Mouse (Mus musculus) embryonic facial prominence, embryonic 14.5 days (tissue): Measurements from ENCODE around the gene Fam171a2. TPM values are rescaled to one million over a fixed set of nuclear protein-coding genes. Genes with fewer than 3 reads are reported as not detected.

Source experiments
- ATAC-seq: fragments of 200-750 bp; cut with Nextera tagmentation; 2 replicates; pipeline ENCODE4 v1.8.0; 2017; ENCODE audit warnings: low read depth, moderate number of reproducible peaks, moderate TSS enrichment
- DNase-seq: peaks from one replicate; pipeline ENCODE4 v3.0.0-alpha.2; 2015; ENCODE audit warnings: low spot score
- H3K27ac ChIP-seq: fragments of 300-500 bp; sonication (generic); replicated peaks from 2 replicates; pipeline ENCODE4 v1.5.1; 2014; ENCODE audit warnings: low read depth, mild to moderate bottlenecking, low read length, moderate library complexity
- H3K27me3 ChIP-seq: fragments of 300-500 bp; sonication (generic); replicated peaks from 2 replicates; pipeline ENCODE4 v1.6.1; 2014; ENCODE audit warnings: low read length; ENCODE audit not compliant: control insufficient read depth, insufficient read depth
- H3K36me3 ChIP-seq: fragments of 300-500 bp; sonication (generic); 2 replicates; pipeline ENCODE4 v1.6.1; 2014; ENCODE audit warnings: low read length, mixed read lengths; ENCODE audit not compliant: control insufficient read depth, insufficient read depth
- H3K4me1 ChIP-seq: fragments of 300-500 bp; sonication (generic); 2 replicates; pipeline ENCODE4 v1.6.1; 2014; ENCODE audit warnings: antibody characterized with exemption, low read length; ENCODE audit not compliant: control insufficient read depth, insufficient read depth
- H3K4me2 ChIP-seq: fragments of 300-500 bp; sonication (generic); 2 replicates; pipeline ENCODE4 v1.6.1; 2014; ENCODE audit warnings: low read depth, mild to moderate bottlenecking, low read length, moderate library complexity, mixed read lengths
- H3K4me3 ChIP-seq: fragments of 300-500 bp; sonication (generic); 2 replicates; pipeline ENCODE4 v1.5.1; 2014; ENCODE audit warnings: low read depth, mild to moderate bottlenecking, low read length
- H3K9ac ChIP-seq: fragments of 300-500 bp; sonication (generic); 2 replicates; pipeline ENCODE4 v1.6.1; 2014; ENCODE audit warnings: low read depth, mild to moderate bottlenecking, low read length, moderate library complexity, mixed read lengths
- H3K9me3 ChIP-seq: fragments of 300-500 bp; sonication (generic); 2 replicates; pipeline ENCODE4 v1.6.1; 2016; ENCODE audit warnings: low read length; ENCODE audit not compliant: control insufficient read depth
- WGBS: fragments of 180-500 bp; shearing (Covaris S2); extraction: QIAGEN DNeasy Blood & Tissue Kit; methylation state at CpG from one replicate; pipeline ENCODE4 v1.1.7; 2014; 5-methylcytosine and 5-hydroxymethylcytosine counted together
- polyA plus RNA-seq: library from polyadenylated mRNA; unstranded; fragments of >200 nt; fragmentation: Nextera tagmentation; extraction: Ambion mirVana; gene quantifications from 2 replicates; pipeline ENCODE4 v1.2.1, GENCODE M21; 2014

Fam171a2 gene
- polyA plus RNA-seq, 1 experiment from 2014 or later = 10.7 TPM

DNA sequence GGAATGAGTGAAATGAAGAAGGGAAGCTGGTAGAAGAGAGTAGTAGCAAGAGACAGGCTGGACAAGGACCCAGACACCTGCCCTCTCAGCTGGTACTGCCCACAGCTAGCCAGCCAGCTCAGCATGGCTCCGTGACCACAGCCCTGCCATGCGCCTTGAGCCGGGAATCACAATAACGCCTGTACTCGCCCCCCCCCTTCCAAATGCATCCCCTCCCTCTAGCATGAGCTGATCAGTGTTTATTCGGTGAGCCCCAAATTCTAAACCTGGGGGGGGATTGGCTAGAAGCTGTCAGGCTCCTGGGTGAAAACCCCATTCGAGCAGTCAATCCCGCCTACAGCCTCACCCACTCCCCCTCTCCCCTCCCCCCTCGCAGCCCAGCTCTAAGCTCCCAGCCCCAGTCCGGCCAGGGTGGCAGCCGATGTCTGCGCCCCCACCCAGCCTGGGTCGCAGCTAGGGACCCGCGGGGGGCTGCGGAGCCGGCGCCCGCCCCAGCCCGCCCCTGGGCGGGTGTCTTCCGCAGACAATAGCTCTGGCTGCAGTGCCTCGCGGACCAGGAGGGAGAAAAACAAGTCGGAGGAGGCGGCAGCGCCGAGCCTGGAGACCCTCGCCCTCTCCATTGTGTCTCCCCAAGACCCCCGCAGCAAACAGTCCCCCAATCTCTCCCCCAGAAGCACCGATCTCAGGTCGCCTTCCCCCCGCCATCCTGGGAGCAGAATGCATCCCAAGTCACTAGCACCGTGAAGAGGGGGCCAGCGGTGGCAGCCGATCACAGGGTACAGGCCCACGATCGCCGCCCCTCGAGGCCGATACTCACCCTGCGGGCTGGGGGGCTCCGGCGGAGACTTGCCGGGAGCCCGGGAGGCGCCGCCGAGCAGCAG lies 661 bp downstream of the Fam171a2 start:
- Histone ChIP-seq H3K27me3 (no peaks in the 10 kb centered on the region), H3K36me3 (peaks cover 20% of the 10 kb centered on the region), H3K4me3 (peak overlapping the region; percentile 95), H3K9ac (peak overlapping the region; percentile 98), H3K27ac (peak overlapping the region; percentile 92), H3K4me2 (peak overlapping the region; percentile 86), H3K4me1 (peaks cover 33% of the 10 kb centered on the region), H3K9me3 (no peaks in the 10 kb centered on the region)
- DNase-seq = peak; percentile 71
- peak; percentile 51 for ATAC-seq
- 1% methylated on average over 28 of the region's 49 CpGs for WGBS

GRCm38 (mm10) chr11:102445891-102446361 lies 1.6 kb downstream of the Fam171a2 start:
- Histone ChIP-seq H3K9ac (peak overlapping the region; percentile 98), H3K9me3 (no peaks in the 10 kb centered on the region), H3K27me3 (no peaks in the 10 kb centered on the region), H3K4me2 (peak overlapping the region; percentile 86), H3K4me3 (peak overlapping the region; percentile 95), H3K36me3 (peaks cover 29% of the 10 kb centered on the region), H3K27ac (peak overlapping the region; percentile 92), H3K4me1 (peaks cover 33% of the 10 kb centered on the region)
- DNase-seq = peak; percentile 92
- peak; percentile 3; the same call in 1 of the 2 replicates for ATAC-seq
- 10% methylated on average over 7 of the region's 7 CpGs for WGBS

- H3K27ac ChIP-seq = peak overlapping the region; percentile 92
- ATAC-seq (peak; percentile 16; the same call in 1 of the 2 replicates), DNase-seq (peak; percentile 87)
- WGBS = 20% methylated on average over 10 of the region's 10 CpGs
- H3K4me1 ChIP-seq = peaks cover 33% of the 10 kb centered on the region
- H3K36me3 ChIP-seq = peaks cover 33% of the 10 kb centered on the region
- H3K27me3 ChIP-seq = no peaks in the 10 kb centered on the region
- no peaks in the 10 kb centered on the region for H3K9me3 ChIP-seq
- peak overlapping the region; percentile 98 for H3K9ac ChIP-seq
- H3K4me2 ChIP-seq = peak overlapping the region; percentile 86
- peak overlapping the region; percentile 95 for H3K4me3 ChIP-seq
Measured at GRCm38 (mm10) chr11:102445264-102445890, 2.1 kb downstream of the Fam171a2 start.

DNA sequence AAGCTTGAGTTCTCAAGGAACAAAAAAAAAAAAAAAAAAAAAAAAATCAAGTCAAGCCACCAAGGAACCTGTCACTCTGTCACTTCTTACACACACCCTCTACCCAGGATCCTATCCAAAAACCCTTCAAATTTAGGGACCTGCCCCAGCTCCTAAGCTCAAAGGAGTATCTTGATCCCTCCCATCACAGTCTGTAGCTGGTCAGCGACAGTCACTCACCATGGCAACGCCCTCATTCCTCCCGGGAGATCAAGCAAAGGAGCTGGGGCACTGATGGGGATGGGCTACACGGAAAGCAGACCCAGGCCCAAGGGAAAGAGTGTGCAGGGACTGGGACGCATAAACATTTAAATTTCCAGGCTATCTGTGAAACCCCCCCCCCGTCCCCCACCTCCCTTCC lies 2.7 kb downstream of the Fam171a2 start:
- H3K27ac ChIP-seq = peak overlapping the region; percentile 92; the same call in 1 of the 2 replicates

GRCm38 (mm10) chr11:102444321-102444720 lies 3.2 kb downstream of the Fam171a2 start:
- 76% methylated on average over 3 of the region's 3 CpGs for WGBS

More for the DNA sequence above, 2.7 kb downstream of the Fam171a2 start:
- Histone ChIP-seq H3K4me1 (peaks cover 33% of the 10 kb centered on the region), H3K4me3 (no peak overlapping the region), H3K27me3 (no peaks in the 10 kb centered on the region), H3K4me2 (peak overlapping the region; percentile 86), H3K36me3 (peaks cover 39% of the 10 kb centered on the region), H3K9me3 (no peaks in the 10 kb centered on the region), H3K9ac (0 out of 2 replicates have a peak overlapping the region, but pooled peaks have one; percentile 34)
- WGBS = 10% methylated on average over 6 of the region's 6 CpGs
- ATAC-seq (no peak), DNase-seq (no peak)

DNA sequence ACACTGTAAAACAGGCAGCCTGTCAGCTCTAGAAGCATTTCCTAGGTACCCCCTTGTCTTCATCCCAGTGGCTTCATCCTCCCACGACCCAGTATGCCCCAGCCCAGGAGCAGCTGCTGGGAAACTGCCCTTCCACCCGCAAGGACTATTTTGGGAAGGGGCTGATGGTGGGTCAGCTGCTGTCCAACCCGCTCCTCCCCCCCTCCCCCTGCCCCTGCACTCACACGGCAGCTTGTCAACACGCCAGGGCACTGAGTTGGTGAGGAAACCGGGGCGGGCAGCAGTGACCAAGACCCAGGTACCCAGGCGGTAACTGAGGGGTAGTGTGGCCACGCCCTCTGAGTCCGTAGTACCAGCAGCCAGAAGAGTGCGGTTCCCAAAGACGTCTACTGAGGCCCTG lies 3.7 kb downstream of the Fam171a2 start:
- peaks cover 49% of the 10 kb centered on the region for H3K36me3 ChIP-seq
- no peaks in the 10 kb centered on the region for H3K27me3 ChIP-seq
- H3K9ac ChIP-seq = no peak overlapping the region
- H3K4me2 ChIP-seq = no peak overlapping the region
- H3K4me3 ChIP-seq = no peak overlapping the region
- no peak overlapping the region; the same call in 1 of the 2 replicates for H3K27ac ChIP-seq
- ATAC-seq = no peak
- no peaks in the 10 kb centered on the region for H3K9me3 ChIP-seq
- peaks cover 33% of the 10 kb centered on the region for H3K4me1 ChIP-seq
- DNase-seq = no peak
- WGBS = 62% methylated on average over 12 of the region's 12 CpGs

More at GRCm38 (mm10) chr11:102444321-102444720, 3.2 kb downstream of the Fam171a2 start:
- H3K4me2 ChIP-seq = no peak overlapping the region
- peaks cover 43% of the 10 kb centered on the region for H3K36me3 ChIP-seq
- no peaks in the 10 kb centered on the region for H3K9me3 ChIP-seq
- no peak overlapping the region for H3K9ac ChIP-seq
- ATAC-seq (no peak), DNase-seq (no peak)
- H3K4me3 ChIP-seq = no peak overlapping the region
- H3K27me3 ChIP-seq = no peaks in the 10 kb centered on the region
- H3K27ac ChIP-seq = no peak overlapping the region
- H3K4me1 ChIP-seq = peaks cover 33% of the 10 kb centered on the region

- WGBS = 89% methylated on average over 6 of the region's 6 CpGs
- peaks cover 31% of the 10 kb centered on the region for H3K4me1 ChIP-seq
- DNase-seq = no peak
- H3K36me3 ChIP-seq = peaks cover 64% of the 10 kb centered on the region
- H3K4me3 ChIP-seq = no peak overlapping the region
- no peaks in the 10 kb centered on the region for H3K27me3 ChIP-seq
- H3K4me2 ChIP-seq = no peak overlapping the region
- H3K9ac ChIP-seq = no peak overlapping the region
- no peak for ATAC-seq
- no peaks in the 10 kb centered on the region for H3K9me3 ChIP-seq
- no peak overlapping the region for H3K27ac ChIP-seq
Measured at GRCm38 (mm10) chr11:102442089-102442488, 5.4 kb downstream of the Fam171a2 start.

- Histone ChIP-seq H3K4me1 (peaks cover 32% of the 10 kb centered on the region), H3K36me3 (peaks cover 68% of the 10 kb centered on the region), H3K4me3 (no peak overlapping the region), H3K9me3 (no peaks in the 10 kb centered on the region), H3K9ac (no peak overlapping the region), H3K27ac (no peak overlapping the region), H3K27me3 (no peaks in the 10 kb centered on the region), H3K4me2 (no peak overlapping the region)
- WGBS = 81% methylated on average over 3 of the region's 3 CpGs
- ATAC-seq (no peak), DNase-seq (no peak)
Measured at GRCm38 (mm10) chr11:102441434-102441833, 6.0 kb downstream of the Fam171a2 start.
